7 mouse cellular contexts compared by ENCODE assay signal in genomic region chr4:41497579-41497978, GRCm38 (mm10). TPM values are rescaled to one million over a fixed set of nuclear protein-coding genes. Genes with fewer than 3 reads are reported as not detected.
DNase-seq lines count a peak whose midpoint lies in the region; ATAC-seq and TF ChIP-seq lines count a peak whose summit lies in the region.

No protein-coding gene starts in this region.

- peaks cover 59% of the 10 kb centered on the region for H3K27me3 ChIP-seq in lung, embryonic 14.5 days (ENCODE audit: insufficient read depth, low read length)
- peaks cover 71% of the 10 kb centered on the region for H3K27me3 ChIP-seq in embryonic facial prominence, embryonic 12.5 days
- H3K27me3 ChIP-seq in hindbrain, embryonic 15.5 days, result peaks cover 47% of the 10 kb centered on the region
- H3K27me3 ChIP-seq in midbrain, embryonic 12.5 days, result peaks cover 85% of the 10 kb centered on the region

- H3K9me3 ChIP-seq in lung, embryonic 14.5 days (ENCODE audit: low read depth, low read length), result no peaks in the 10 kb centered on the region
- H3K9me3 ChIP-seq in embryonic facial prominence, embryonic 12.5 days, result no peaks in the 10 kb centered on the region
- H3K9me3 ChIP-seq in hindbrain, embryonic 15.5 days, result no peaks in the 10 kb centered on the region
- no peaks in the 10 kb centered on the region for H3K9me3 ChIP-seq in midbrain, embryonic 12.5 days

- peak; percentile 79 for DNase-seq in lung, embryonic 14.5 days
- no peak for DNase-seq in lung, postnatal 25 days (ENCODE audit: low spot score)
- DNase-seq in spleen, postnatal 4 days (ENCODE audit: low spot score in 2 of 2), result no peak
- DNase-seq in frontal cortex, postnatal 25 days (ENCODE audit: low spot score in 2 of 2), result no peak

- under 1% methylated on average over 34 of the region's 34 CpGs for WGBS in lung, embryonic 14.5 days
- 2% methylated on average over 34 of the region's 34 CpGs for WGBS in embryonic facial prominence, embryonic 12.5 days
- WGBS in hindbrain, embryonic 15.5 days, result 5% methylated on average over 34 of the region's 34 CpGs
- 3% methylated on average over 34 of the region's 34 CpGs for WGBS in midbrain, embryonic 12.5 days

- TF ChIP-seq CTCF in lung, embryonic 14.5 days (IDR thresholded peaks at IDR 0.05; ENCODE audit: low read depth), result peak; percentile 80

- H3K4me3 ChIP-seq in lung, embryonic 14.5 days (ENCODE audit: low read depth, low read length), result peak overlapping the region; percentile 32
- H3K4me3 ChIP-seq in embryonic facial prominence, embryonic 12.5 days, result peak overlapping the region; percentile 31
- H3K4me3 ChIP-seq in hindbrain, embryonic 15.5 days, result peak overlapping the region; percentile 36
- peak overlapping the region; percentile 37 for H3K4me3 ChIP-seq in midbrain, embryonic 12.5 days

- H3K36me3 ChIP-seq in lung, embryonic 14.5 days (ENCODE audit: insufficient read depth), result no peaks in the 10 kb centered on the region
- no peaks in the 10 kb centered on the region for H3K36me3 ChIP-seq in embryonic facial prominence, embryonic 12.5 days
- H3K36me3 ChIP-seq in hindbrain, embryonic 15.5 days, result no peaks in the 10 kb centered on the region
- H3K36me3 ChIP-seq in midbrain, embryonic 12.5 days, result 0 out of 2 replicates have a peak, but pooled peaks cover 3% of the 10 kb centered on the region

- 0 out of 2 replicates have a peak, but pooled peaks have one; percentile 10 for ATAC-seq in lung, embryonic 14.5 days (ENCODE audit: insufficient read depth)
- no peak for ATAC-seq in embryonic facial prominence, embryonic 12.5 days (ENCODE audit: insufficient number of reproducible peaks, insufficient read depth, low FRiP score, low TSS enrichment)
- ATAC-seq in hindbrain, embryonic 15.5 days (ENCODE audit: low FRiP score, low read depth), result no peak
- ATAC-seq in midbrain, embryonic 12.5 days (ENCODE audit: low FRiP score, low read depth), result peak; percentile 14; the same call in 1 of the 2 replicates

- H3K9ac ChIP-seq in lung, embryonic 14.5 days, result no peak overlapping the region
- no peak overlapping the region; the same call in 1 of the 2 replicates for H3K9ac ChIP-seq in embryonic facial prominence, embryonic 12.5 days
- no peak overlapping the region; the same call in 1 of the 2 replicates for H3K9ac ChIP-seq in hindbrain, embryonic 15.5 days
- H3K9ac ChIP-seq in midbrain, embryonic 12.5 days (replicated peaks), result peak overlapping the region; percentile 34; the same call in 1 of the 2 replicates

- H3K27ac ChIP-seq in lung, embryonic 14.5 days (ENCODE audit: low read depth), result no peak overlapping the region
- no peak overlapping the region for H3K27ac ChIP-seq in embryonic facial prominence, embryonic 12.5 days
- no peak overlapping the region for H3K27ac ChIP-seq in hindbrain, embryonic 15.5 days (replicated peaks)
- H3K27ac ChIP-seq in midbrain, embryonic 12.5 days (replicated peaks), result no peak overlapping the region

- H3K4me1 ChIP-seq in lung, embryonic 14.5 days (ENCODE audit: insufficient read depth), result peaks cover 20% of the 10 kb centered on the region
- H3K4me1 ChIP-seq in embryonic facial prominence, embryonic 12.5 days, result peaks cover 33% of the 10 kb centered on the region
- H3K4me1 ChIP-seq in hindbrain, embryonic 15.5 days (replicated peaks), result peaks cover 36% of the 10 kb centered on the region
- H3K4me1 ChIP-seq in midbrain, embryonic 12.5 days, result peaks cover 33% of the 10 kb centered on the region

- peak overlapping the region; percentile 60 for H3K4me2 ChIP-seq in lung, embryonic 14.5 days
- H3K4me2 ChIP-seq in embryonic facial prominence, embryonic 12.5 days (replicated peaks), result peak overlapping the region; percentile 57
- H3K4me2 ChIP-seq in hindbrain, embryonic 15.5 days, result peak overlapping the region; percentile 57
- peak overlapping the region; percentile 57 for H3K4me2 ChIP-seq in midbrain, embryonic 12.5 days (replicated peaks)

RNA-seq across cellular contexts. Expression of gene AI464131, which starts 5.3 kb away (rescaled TPM):
- polyA plus RNA-seq in lung, embryonic 14.5 days (2014; fragmentation: Nextera tagmentation; extraction: Ambion mirVana), result 3.3 and 3.6 TPM in 2 replicates
- 8.5 and 9.5 TPM in 2 replicates for polyA plus RNA-seq in embryonic facial prominence, embryonic 12.5 days (2016; fragmentation: Nextera tagmentation; extraction: Ambion mirVana)
- 11.2 and 14.0 TPM in 2 replicates for polyA plus RNA-seq in hindbrain, embryonic 15.5 days (2015; fragmentation: Nextera tagmentation; extraction: Ambion mirVana)
- polyA plus RNA-seq in midbrain, embryonic 12.5 days (2016; fragmentation: Nextera tagmentation; extraction: Ambion mirVana), result 8.5 and 8.7 TPM in 2 replicates

RNA-seq across cellular contexts. Expression of gene 1110017D15Rik, which starts 19.6 kb away (rescaled TPM):
- polyA plus RNA-seq in lung, embryonic 14.5 days (2014; fragmentation: Nextera tagmentation; extraction: Ambion mirVana), result 0.46 and 0.92 TPM in 2 replicates
- polyA plus RNA-seq in embryonic facial prominence, embryonic 12.5 days (2016; fragmentation: Nextera tagmentation; extraction: Ambion mirVana), result 2.8 and 3.7 TPM in 2 replicates
- 17.0 and 19.3 TPM in 2 replicates for polyA plus RNA-seq in hindbrain, embryonic 15.5 days (2015; fragmentation: Nextera tagmentation; extraction: Ambion mirVana)
- polyA plus RNA-seq in midbrain, embryonic 12.5 days (2016; fragmentation: Nextera tagmentation; extraction: Ambion mirVana), result 5.0 and 5.5 TPM in 2 replicates

RNA-seq across cellular contexts. Expression of gene Nudt2, which starts 32.6 kb away (rescaled TPM):
- polyA plus RNA-seq in lung, embryonic 14.5 days (2014; fragmentation: Nextera tagmentation; extraction: Ambion mirVana), result 55.1 and 59.7 TPM in 2 replicates
- 53.4 and 53.5 TPM in 2 replicates for polyA plus RNA-seq in embryonic facial prominence, embryonic 12.5 days (2016; fragmentation: Nextera tagmentation; extraction: Ambion mirVana)
- 68.3 and 76.0 TPM in 2 replicates for polyA plus RNA-seq in hindbrain, embryonic 15.5 days (2015; fragmentation: Nextera tagmentation; extraction: Ambion mirVana)
- 56.9 and 63.5 TPM in 2 replicates for polyA plus RNA-seq in midbrain, embryonic 12.5 days (2016; fragmentation: Nextera tagmentation; extraction: Ambion mirVana)

RNA-seq across cellular contexts. Expression of gene Kif24, which starts 32.9 kb away (rescaled TPM):
- polyA plus RNA-seq in lung, embryonic 14.5 days (2014; fragmentation: Nextera tagmentation; extraction: Ambion mirVana), result 8.1 and 8.6 TPM in 2 replicates
- 10.9 and 11.7 TPM in 2 replicates for polyA plus RNA-seq in embryonic facial prominence, embryonic 12.5 days (2016; fragmentation: Nextera tagmentation; extraction: Ambion mirVana)
- polyA plus RNA-seq in hindbrain, embryonic 15.5 days (2015; fragmentation: Nextera tagmentation; extraction: Ambion mirVana), result 2.9 and 4.1 TPM in 2 replicates
- 11.9 and 12.6 TPM in 2 replicates for polyA plus RNA-seq in midbrain, embryonic 12.5 days (2016; fragmentation: Nextera tagmentation; extraction: Ambion mirVana)

Comparison
In these comparisons a context has a peak if more than half of its experiments do, and no peak if none do; other contexts are left out.
1. ATAC-seq: peak in lung, embryonic 14.5 days (single experiment) and midbrain, embryonic 12.5 days (single experiment); none in embryonic facial prominence, embryonic 12.5 days (single experiment) and hindbrain, embryonic 15.5 days (single experiment).
2. Peak in every context shown above with its lines, with median percentiles within 50 percentile points of each other: H3K4me2 ChIP-seq and H3K4me3 ChIP-seq.